Mouse (Mus musculus): ENCODE measurements around the gene Vmn1r185. TPM values are rescaled to one million over a fixed set of nuclear protein-coding genes. Genes with fewer than 3 reads are reported as not detected.

Vmn1r185 gene
- total RNA-seq (2023): not detected

DNA sequence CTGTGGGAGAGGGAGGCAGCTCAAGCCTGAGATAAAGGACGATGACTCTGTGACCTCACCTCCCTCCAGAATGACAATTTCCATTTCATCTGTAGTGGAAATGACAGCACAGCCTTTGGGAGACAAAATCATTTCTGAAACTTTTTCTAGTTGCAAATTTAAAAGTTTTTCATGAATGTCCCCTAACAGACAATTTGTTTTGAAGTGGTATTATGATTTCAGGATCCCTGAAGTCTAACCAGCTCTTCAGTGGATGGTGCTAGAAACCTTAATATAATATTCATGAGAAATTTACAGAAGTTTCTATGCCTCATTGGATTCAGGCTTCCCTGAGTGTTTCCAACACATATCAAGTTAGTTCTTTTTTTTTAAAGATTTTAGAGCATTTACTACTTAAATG lies at the start of gene Vmn1r185:
Gene Vmn1r185 (minus strand): TSS at position 101 of the 400 bp plus-strand sequence.

Other genes with a start within 250 kb of the Vmn1r185 start
- gene Nlrp9c, start 214.8 kb downstream of the Vmn1r185 start, total RNA-seq (2023): not detected
- not detected for gene Nlrp4a, start 183.4 kb downstream of the Vmn1r185 start, total RNA-seq (2023)
- gene Nlrp9a, start 83.4 kb downstream of the Vmn1r185 start, total RNA-seq (2023): not detected
- not detected for gene Cyp2b23, start 68.0 kb upstream of the Vmn1r185 start, total RNA-seq (2023)
- gene Cyp2b19, start 138.7 kb upstream of the Vmn1r185 start, total RNA-seq (2023): not detected
- gene Cyp2g1, start 190.4 kb upstream of the Vmn1r185 start, total RNA-seq (2023): not detected
- gene Cyp2a5, start 216.8 kb upstream of the Vmn1r185 start, total RNA-seq (2023): not detected